Mouse (Mus musculus): ENCODE data around the gene Thnsl2. TPM values are rescaled to one million over a fixed set of nuclear protein-coding genes. Genes with fewer than 3 reads are reported as not detected.

Thnsl2 gene
- 1.4 TPM for polyA plus RNA-seq (2017; shearing (Covaris generic))

GRCm38 (mm10) chr6:71143894-71144455 lies at the start of gene Thnsl2:
Gene Thnsl2 (minus strand): TSS chr6:71144439.

Other genes starting within 250 kb of the Thnsl2 start
- not detected for gene Tex37, start 225.5 kb downstream of the Thnsl2 start, polyA plus RNA-seq (2017; shearing (Covaris generic))
- gene Foxi3, start 187.9 kb downstream of the Thnsl2 start, polyA plus RNA-seq (2017; shearing (Covaris generic)): not detected
- not detected for gene Fabp1, start 55.4 kb upstream of the Thnsl2 start, polyA plus RNA-seq (2017; shearing (Covaris generic))
- gene Krcc1, start 127.2 kb upstream of the Thnsl2 start, polyA plus RNA-seq (2017; shearing (Covaris generic)): 48.1 TPM
- not detected for gene Smyd1, start 177.8 kb upstream of the Thnsl2 start, polyA plus RNA-seq (2017; shearing (Covaris generic))
- 13.5 TPM for gene Cd8b1, start 178.3 kb upstream of the Thnsl2 start, polyA plus RNA-seq (2017; shearing (Covaris generic))
- not detected for gene Cd8a, start 229.0 kb upstream of the Thnsl2 start, polyA plus RNA-seq (2017; shearing (Covaris generic))

All from effector memory CD4-positive, alpha-beta T cell, adult 5 months (primary cell).